38 mouse cellular contexts compared by ENCODE assay signal in the genomic region with DNA sequence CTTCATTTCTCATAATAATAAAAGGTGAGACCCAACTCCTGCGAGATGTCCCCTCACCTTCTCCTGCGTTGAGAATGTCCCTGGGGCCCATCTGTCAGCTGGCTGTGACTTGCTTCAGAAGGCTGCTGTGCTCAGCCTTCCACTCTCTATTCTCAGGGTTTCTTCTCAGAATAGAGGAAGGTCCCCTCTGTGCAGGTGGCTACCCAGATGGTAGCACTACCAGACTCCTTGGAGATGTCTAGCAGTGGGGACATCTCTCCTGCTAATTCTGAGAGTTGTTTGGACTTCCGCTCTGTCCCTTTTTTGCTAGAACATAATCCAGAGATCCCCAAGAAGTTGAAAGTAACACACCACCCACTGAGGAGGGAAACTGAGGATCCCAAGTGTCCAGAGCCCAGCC. TPM values are rescaled to one million over a fixed set of nuclear protein-coding genes. Genes with fewer than 3 reads are reported as not detected.
"Had no signal": no experiment of that assay in that cellular context is flagged by ENCODE, and none has a peak within 500 bp of the region (broad histone marks: within the 10 kb centered on the region; RNA-seq: fewer than 3 reads in every experiment).

No protein-coding gene starts in this region.

- H3K4me3 ChIP-seq: heart, embryonic 10.5 days; heart, embryonic 12.5 days; heart, embryonic 13.5 days; heart, embryonic 15.5 days; hindbrain, embryonic 10.5 days; hindbrain, embryonic 12.5 days; hindbrain, embryonic 13.5 days; hindbrain, embryonic 15.5 days; intestine, embryonic 15.5 days; kidney, embryonic 15.5 days had no signal

- H3K27ac ChIP-seq: heart, embryonic 10.5 days; heart, embryonic 13.5 days; hindbrain, embryonic 10.5 days; hindbrain, embryonic 12.5 days; hindbrain, embryonic 13.5 days; hindbrain, embryonic 14.5 days; hindbrain, embryonic 15.5 days; hindbrain, postnatal 0 days; intestine, embryonic 15.5 days; kidney, embryonic 15.5 days; kidney, postnatal 0 days had no signal

- H3K9me3 ChIP-seq: heart, embryonic 10.5 days; heart, embryonic 15.5 days; hindbrain, embryonic 12.5 days; hindbrain, embryonic 13.5 days; hindbrain, embryonic 15.5 days; intestine, embryonic 15.5 days; kidney, embryonic 15.5 days had no signal

- H3K4me2 ChIP-seq: heart, embryonic 11.5 days; heart, embryonic 12.5 days; heart, embryonic 13.5 days; heart, embryonic 15.5 days; hindbrain, embryonic 12.5 days; hindbrain, embryonic 13.5 days; hindbrain, embryonic 14.5 days; hindbrain, embryonic 15.5 days; intestine, embryonic 15.5 days; kidney, embryonic 15.5 days had no signal

- ATAC-seq: hindbrain, embryonic 16.5 days; hindbrain, postnatal 0 days; inflammation-experienced regulatory T-cells, adult 6 months had no signal

- DNase-seq: heart, postnatal 14 days; heart, postnatal 36 days; heart, postnatal 4 days; kidney, adult 11 months; kidney, adult 18-20 months; kidney, adult 2 months; kidney, adult 8-10 months; kidney, adult 9 months; kidney, postnatal 14 days; kidney, postnatal 25 days; layer of hippocampus, adult 9-11 months; layer of hippocampus, postnatal 36 days had no signal

- H3K27me3 ChIP-seq: hindbrain, embryonic 12.5 days; hindbrain, embryonic 15.5 days; intestine, embryonic 15.5 days had no signal

- H3K9ac ChIP-seq: heart, embryonic 12.5 days; heart, embryonic 13.5 days; heart, embryonic 15.5 days; hindbrain, embryonic 12.5 days; hindbrain, embryonic 13.5 days; hindbrain, embryonic 14.5 days; hindbrain, embryonic 15.5 days; intestine, embryonic 15.5 days; kidney, embryonic 15.5 days had no signal

- H3K36me3 ChIP-seq: heart, embryonic 10.5 days; hindbrain, embryonic 10.5 days; hindbrain, embryonic 12.5 days; hindbrain, embryonic 13.5 days; hindbrain, embryonic 15.5 days; intestine, embryonic 15.5 days; kidney, embryonic 15.5 days had no signal

RNA-seq across cellular contexts. Expression of gene Htr6, which starts 40.4 kb away (rescaled TPM):
- total RNA-seq: heart, adult 8-10 months; heart, postnatal 10 days; heart, postnatal 14 days; heart, postnatal 25 days; heart, postnatal 36 days; heart, postnatal 4 days; hematopoietic stem cell, adult 5-6 weeks had no signal
- polyA plus RNA-seq: heart, embryonic 10.5 days; heart, embryonic 11.5 days; heart, embryonic 12.5 days; heart, embryonic 13.5 days; heart, embryonic 14.5 days; heart, embryonic 15.5 days; heart, embryonic 16.5 days; heart, postnatal 0 days; hindbrain, embryonic 11.5 days; hindbrain, embryonic 12.5 days; inflammation-experienced regulatory T-cells, adult 6 months; intestine, embryonic 16.5 days; intestine, postnatal 0 days; kidney, adult 2 months; kidney, embryonic 15.5 days had no signal
